Mouse (Mus musculus) intestine, embryonic 14.5 days (tissue): ENCODE measurements around the gene Nmb. TPM values are rescaled to one million over a fixed set of nuclear protein-coding genes. Genes with fewer than 3 reads are reported as not detected.

Experiments used
- ATAC-seq: fragments of 200-750 bp; cut with Nextera tagmentation; replicated peaks from 2 replicates; pipeline ENCODE4 v1.8.0; 2017; ENCODE audit warnings: low read depth, moderate number of reproducible peaks, moderate TSS enrichment, moderate library complexity; ENCODE audit not compliant: low FRiP score, low TSS enrichment
- DNase-seq: peaks from one replicate; pipeline ENCODE4 v3.0.0-alpha.2; 2018; ENCODE audit warnings: low spot score
- H3K27ac ChIP-seq: fragments of 300-500 bp; sonication (generic); 2 replicates; pipeline ENCODE4 v1.5.1; 2014; ENCODE audit warnings: low read depth, mild to moderate bottlenecking, control low read depth
- H3K27me3 ChIP-seq: fragments of 300-500 bp; sonication (generic); replicated peaks from 2 replicates; pipeline ENCODE4 v1.6.1; 2014; ENCODE audit warnings: low read length, control low read depth; ENCODE audit not compliant: control insufficient read depth, insufficient read depth
- H3K36me3 ChIP-seq: fragments of 300-500 bp; sonication (generic); 2 replicates; pipeline ENCODE4 v1.6.1; 2014; ENCODE audit warnings: low read length, control low read depth; ENCODE audit not compliant: control insufficient read depth, insufficient read depth
- H3K4me1 ChIP-seq: fragments of 300-500 bp; sonication (generic); replicated peaks from 2 replicates; pipeline ENCODE4 v1.6.1; 2014; ENCODE audit warnings: low read length, control low read depth, mixed read lengths; ENCODE audit not compliant: control insufficient read depth, insufficient read depth
- H3K4me2 ChIP-seq: fragments of 300-500 bp; sonication (generic); 2 replicates; pipeline ENCODE4 v1.6.1; 2014; ENCODE audit warnings: low read length
- H3K4me3 ChIP-seq: fragments of 300-500 bp; sonication (generic); 2 replicates; pipeline ENCODE4 v1.5.1; 2014; ENCODE audit warnings: low read depth, low read length, control low read depth, mixed read lengths
- H3K9ac ChIP-seq: fragments of 300-500 bp; sonication (generic); 2 replicates; pipeline ENCODE4 v1.6.1; 2014; ENCODE audit warnings: mild to moderate bottlenecking, low read length
- H3K9me3 ChIP-seq: fragments of 300-500 bp; sonication (generic); 2 replicates; pipeline ENCODE4 v1.6.1; 2016; ENCODE audit warnings: low read length, control low read depth; ENCODE audit not compliant: control insufficient read depth
- WGBS: fragments of 180-500 bp; shearing (Covaris S2); extraction: QIAGEN DNeasy Blood & Tissue Kit; methylation state at CpG from one replicate; pipeline ENCODE4 v1.1.7; 2014; 5-methylcytosine and 5-hydroxymethylcytosine counted together
- polyA plus RNA-seq: library from polyadenylated mRNA; unstranded; fragments of >200 nt; fragmentation: Nextera tagmentation; extraction: Ambion mirVana; gene quantifications from 2 replicates; pipeline ENCODE4 v1.2.1, GENCODE M21; 2014

Gene Nmb
- polyA plus RNA-seq, 1 experiment from 2014 or later, result 7.4 TPM

DNA sequence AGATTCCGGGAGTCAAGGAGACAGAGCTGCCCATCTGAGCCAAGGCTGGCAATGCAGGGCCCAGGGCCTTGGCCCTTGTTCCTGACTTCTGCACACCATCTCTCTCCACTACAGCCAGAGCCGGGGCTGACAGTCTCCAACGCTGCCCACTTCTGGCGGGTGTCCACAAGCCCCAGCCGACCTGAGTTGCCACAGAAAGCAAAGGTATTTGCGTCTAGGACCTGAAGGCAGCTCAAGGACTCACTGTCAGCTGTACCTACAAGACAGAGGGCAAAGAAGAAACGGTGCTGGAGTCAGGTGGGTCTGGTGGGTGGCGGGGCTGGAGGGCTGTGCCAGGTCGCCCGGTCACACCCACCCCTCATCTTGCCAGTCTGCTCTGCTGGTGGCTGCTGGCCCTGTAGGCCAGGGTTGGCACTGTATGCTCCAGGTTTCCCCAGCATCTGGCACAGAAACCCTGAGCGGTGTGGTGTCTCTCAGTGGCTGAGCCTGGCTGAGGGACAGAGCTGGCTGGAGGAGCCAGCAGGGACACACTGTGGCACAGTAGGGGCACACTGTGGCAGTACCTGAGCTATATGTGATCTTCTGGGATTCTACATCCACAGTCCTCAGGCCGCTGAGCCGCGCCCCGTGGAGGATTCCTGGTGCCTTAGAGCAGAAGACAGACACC, 11.7 kb downstream of the Nmb start:
- Histone ChIP-seq H3K4me3 (no peak overlapping the region), H3K27me3 (no peaks in the 10 kb centered on the region), H3K4me2 (no peak overlapping the region), H3K9ac (no peak overlapping the region), H3K36me3 (peaks cover 80% of the 10 kb centered on the region), H3K9me3 (no peaks in the 10 kb centered on the region), H3K27ac (no peak overlapping the region), H3K4me1 (peaks cover 7% of the 10 kb centered on the region; the same call in 1 of the 2 replicates)
- no peak for ATAC-seq
- DNase-seq, result no peak
- WGBS, result 89% methylated on average over 15 of the region's 15 CpGs

DNA sequence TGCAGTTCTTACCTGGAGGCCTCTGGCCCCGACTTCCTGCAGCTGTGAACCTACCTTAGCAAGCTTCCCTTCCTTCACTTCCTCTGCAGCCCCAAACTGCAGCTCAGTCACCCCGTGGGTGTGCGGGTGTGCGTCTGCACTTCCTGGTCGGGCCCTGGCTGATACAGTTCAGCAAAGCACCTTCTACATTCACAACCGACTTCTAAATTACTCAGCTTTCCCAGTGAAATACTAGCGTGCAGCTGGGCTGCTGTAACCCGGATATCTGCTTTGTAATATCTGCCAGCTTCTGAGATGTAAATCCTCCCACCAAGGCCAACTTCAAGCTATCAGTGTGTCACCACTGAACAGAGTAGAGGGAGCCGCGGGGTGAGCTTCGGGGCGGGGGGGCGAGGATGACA, 15.0 kb downstream of the Nmb start:
- no peak overlapping the region for H3K4me3 ChIP-seq
- ATAC-seq (no peak), DNase-seq (no peak)
- H3K27ac ChIP-seq, result peak overlapping the region; percentile 43; the same call in 1 of the 2 replicates
- 73% methylated on average over 13 of the region's 13 CpGs for WGBS
- peaks cover 7% of the 10 kb centered on the region; the same call in 1 of the 2 replicates for H3K4me1 ChIP-seq
- H3K9me3 ChIP-seq, result no peaks in the 10 kb centered on the region
- H3K27me3 ChIP-seq, result no peaks in the 10 kb centered on the region
- H3K4me2 ChIP-seq, result no peak overlapping the region
- H3K9ac ChIP-seq, result no peak overlapping the region
- H3K36me3 ChIP-seq, result peaks cover 48% of the 10 kb centered on the region

DNA sequence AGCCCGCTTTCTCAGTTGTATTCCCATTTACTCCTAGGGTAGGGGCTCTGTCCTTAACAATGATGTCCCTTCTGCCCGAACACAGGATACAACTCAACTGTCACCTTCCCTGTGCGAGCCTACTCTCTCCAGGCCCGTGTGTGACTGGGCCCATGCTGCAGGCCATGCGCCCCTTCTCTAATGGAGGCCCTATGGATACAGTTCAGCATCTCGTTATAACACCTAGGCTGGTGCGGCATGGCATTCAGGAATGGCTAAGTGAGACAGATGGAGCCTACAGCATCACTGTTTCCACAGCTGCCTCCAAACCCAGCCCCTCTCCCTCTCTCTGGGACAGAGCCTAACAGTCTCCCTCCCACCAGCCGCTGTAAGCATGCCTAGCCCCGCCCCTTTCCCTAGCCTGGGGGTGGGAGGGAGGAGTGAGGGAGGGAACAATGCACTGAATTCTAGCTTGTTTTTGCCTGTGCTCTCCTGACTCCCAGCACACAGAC, 15.8 kb downstream of the Nmb start:
- Histone ChIP-seq H3K9me3 (no peaks in the 10 kb centered on the region), H3K9ac (no peak overlapping the region), H3K4me2 (no peak overlapping the region), H3K4me3 (no peak overlapping the region), H3K36me3 (peaks cover 40% of the 10 kb centered on the region), H3K27me3 (no peaks in the 10 kb centered on the region), H3K4me1 (peaks cover 7% of the 10 kb centered on the region; the same call in 1 of the 2 replicates), H3K27ac (peak overlapping the region; percentile 43)
- DNase-seq (peak; percentile 77), ATAC-seq (peak; percentile 75)
- 40% methylated on average over 9 of the region's 9 CpGs for WGBS

DNA sequence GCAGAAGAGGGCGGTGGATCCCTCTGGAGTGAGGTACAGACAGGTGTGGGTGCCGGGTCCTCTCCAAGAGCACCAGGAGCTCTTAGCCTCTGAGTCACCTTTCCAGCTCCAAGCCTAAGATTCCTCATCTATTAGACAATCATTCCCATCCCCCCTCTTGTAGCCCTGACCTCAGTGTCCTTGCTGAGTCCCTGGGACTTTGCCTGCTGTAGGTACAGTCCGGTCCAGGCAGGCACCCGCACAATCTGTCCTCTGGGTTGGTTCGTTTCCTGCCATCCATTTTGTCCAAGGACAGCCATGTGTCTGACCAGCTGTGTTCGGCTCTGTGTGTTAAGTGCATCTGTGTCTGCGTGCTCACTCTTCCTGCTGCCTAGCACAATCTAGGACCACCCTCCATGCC, 16.3 kb downstream of the Nmb start:
- no peak overlapping the region for H3K4me2 ChIP-seq
- DNase-seq (no peak), ATAC-seq (peak; percentile 22; the same call in 1 of the 2 replicates)
- peaks cover 7% of the 10 kb centered on the region; the same call in 1 of the 2 replicates for H3K4me1 ChIP-seq
- no peaks in the 10 kb centered on the region for H3K27me3 ChIP-seq
- no peaks in the 10 kb centered on the region for H3K9me3 ChIP-seq
- H3K9ac ChIP-seq, result no peak overlapping the region
- whole genome bisulfite sequencing, result 69% methylated on average over 7 of the region's 7 CpGs
- H3K36me3 ChIP-seq, result peaks cover 35% of the 10 kb centered on the region
- no peak overlapping the region for H3K4me3 ChIP-seq
- H3K27ac ChIP-seq, result peak overlapping the region; percentile 43; the same call in 1 of the 2 replicates

DNA sequence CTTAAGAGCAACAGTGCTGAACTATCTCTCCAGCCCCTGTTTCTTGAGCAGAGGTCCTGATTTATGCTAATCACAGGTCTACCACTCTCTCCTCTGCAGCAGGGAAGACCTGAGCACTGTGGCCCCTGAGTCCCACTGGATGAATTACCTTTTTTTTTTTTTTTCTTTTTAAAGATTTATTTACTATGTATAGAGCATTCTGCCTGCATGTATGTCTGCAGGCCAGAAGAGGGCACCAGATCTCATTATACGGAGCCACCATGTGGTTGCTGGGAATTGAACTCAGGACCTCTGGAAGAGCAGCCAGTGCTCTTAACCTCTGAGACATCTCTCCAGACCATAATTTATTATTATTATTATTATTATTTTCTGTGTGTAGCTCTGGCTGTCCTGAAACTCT, 19.2 kb downstream of the Nmb start:
- peaks cover 7% of the 10 kb centered on the region; the same call in 1 of the 2 replicates for H3K4me1 ChIP-seq
- WGBS, result 30% methylated on average over 1 of the region's 1 CpGs
- no peak overlapping the region for H3K27ac ChIP-seq
- no peaks in the 10 kb centered on the region for H3K27me3 ChIP-seq
- H3K36me3 ChIP-seq, result peaks cover 6% of the 10 kb centered on the region; the same call in 1 of the 2 replicates
- ATAC-seq, result no peak
- no peak overlapping the region for H3K9ac ChIP-seq
- DNase-seq, result no peak
- no peaks in the 10 kb centered on the region for H3K9me3 ChIP-seq
- H3K4me2 ChIP-seq, result no peak overlapping the region
- H3K4me3 ChIP-seq, result no peak overlapping the region

DNA sequence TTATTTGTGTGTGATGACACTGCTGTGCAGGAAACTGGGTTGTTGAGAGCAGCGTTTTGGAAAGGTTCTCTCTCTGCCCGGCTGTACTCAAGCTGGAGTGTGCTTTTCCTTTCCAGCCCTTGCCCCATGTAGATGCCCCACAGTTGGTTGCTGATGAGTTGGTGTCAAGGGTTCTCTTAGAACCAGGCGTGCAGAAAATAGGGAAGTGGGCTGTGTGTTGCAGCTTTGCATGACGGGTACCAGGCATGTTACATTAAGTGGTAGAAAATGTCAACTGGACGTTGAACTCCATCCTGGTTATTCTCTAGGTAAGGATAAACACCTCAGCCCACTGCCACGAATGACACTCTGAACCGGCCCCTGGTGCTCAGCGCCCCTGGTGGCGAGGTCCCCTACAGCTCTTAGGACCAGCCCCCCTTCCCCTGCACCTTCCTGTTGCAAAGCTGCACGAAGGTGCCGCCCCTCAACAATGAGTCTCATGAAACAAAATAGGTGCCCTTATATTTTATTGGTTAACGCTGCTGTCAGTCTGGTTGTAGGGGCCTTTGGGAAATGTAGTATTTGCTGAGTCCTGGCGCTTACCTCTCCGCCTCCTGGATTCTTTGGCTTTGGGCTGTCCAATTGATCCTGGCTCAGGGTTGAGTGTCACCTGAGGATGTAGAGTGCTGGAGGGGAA, 21.9 kb downstream of the Nmb start:
- no peaks in the 10 kb centered on the region for H3K9me3 ChIP-seq
- no peak overlapping the region for H3K27ac ChIP-seq
- 19% methylated on average over 14 of the region's 14 CpGs for WGBS
- peak overlapping the region; percentile 36 for H3K4me2 ChIP-seq
- H3K27me3 ChIP-seq, result no peaks in the 10 kb centered on the region
- DNase-seq (peak; percentile 65), ATAC-seq (peak; percentile 67)
- no peak overlapping the region for H3K9ac ChIP-seq
- H3K36me3 ChIP-seq, result peaks cover 2% of the 10 kb centered on the region; the same call in 1 of the 2 replicates
- 0 out of 2 replicates have a peak overlapping the region, but pooled peaks have one; percentile 4 for H3K4me3 ChIP-seq
- H3K4me1 ChIP-seq, result no peaks in the 10 kb centered on the region

DNA sequence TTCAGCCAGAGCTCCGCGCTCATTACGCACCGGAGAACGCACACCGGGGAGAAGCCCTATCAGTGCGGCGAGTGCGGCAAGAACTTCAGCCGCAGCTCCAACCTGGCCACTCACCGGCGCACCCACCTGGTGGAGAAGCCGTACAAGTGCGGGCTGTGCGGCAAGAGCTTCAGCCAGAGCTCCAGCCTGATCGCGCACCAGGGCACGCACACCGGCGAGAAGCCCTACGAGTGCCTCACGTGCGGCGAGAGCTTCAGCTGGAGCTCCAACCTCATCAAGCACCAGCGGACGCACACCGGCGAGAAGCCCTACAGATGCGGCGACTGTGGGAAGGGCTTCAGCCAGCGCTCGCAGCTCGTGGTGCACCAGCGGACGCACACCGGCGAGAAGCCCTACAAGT, 29.1 kb downstream of the Nmb start:
- 61% methylated on average over 37 of the region's 37 CpGs for WGBS
- Histone ChIP-seq H3K27me3 (no peaks in the 10 kb centered on the region), H3K4me2 (no peak overlapping the region), H3K4me3 (no peak overlapping the region), H3K4me1 (no peaks in the 10 kb centered on the region), H3K36me3 (peaks cover 68% of the 10 kb centered on the region), H3K27ac (no peak overlapping the region), H3K9ac (no peak overlapping the region), H3K9me3 (no peaks in the 10 kb centered on the region)
- no peak for DNase-seq
- ATAC-seq, result no peak

DNA sequence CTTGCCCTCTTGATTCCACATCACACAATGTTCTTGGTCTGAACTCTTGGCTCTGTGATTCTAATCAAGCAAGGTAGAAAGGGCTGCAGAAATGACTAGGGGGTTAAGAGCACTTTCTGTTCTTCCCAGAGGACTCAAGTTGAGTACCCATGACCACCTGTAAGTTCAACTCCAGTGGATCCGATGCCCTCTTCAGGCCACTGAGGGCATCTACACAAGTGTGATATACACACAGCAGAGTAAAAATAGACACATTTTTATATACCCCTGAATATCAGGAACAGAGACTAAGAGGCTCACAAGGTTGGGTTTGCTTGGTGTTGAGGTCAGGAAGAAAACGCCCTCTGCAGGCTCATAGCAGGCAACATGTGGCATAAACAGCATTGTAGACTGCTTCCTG, 31.2 kb downstream of the Nmb start:
- ATAC-seq, result no peak
- Histone ChIP-seq H3K4me2 (no peak overlapping the region), H3K36me3 (peaks cover 89% of the 10 kb centered on the region), H3K4me1 (no peaks in the 10 kb centered on the region), H3K27ac (no peak overlapping the region), H3K9me3 (no peaks in the 10 kb centered on the region), H3K4me3 (no peak overlapping the region), H3K27me3 (no peaks in the 10 kb centered on the region), H3K9ac (no peak overlapping the region)
- 93% methylated on average over 2 of the region's 2 CpGs for WGBS
- no peak for DNase-seq
